Mouse (Mus musculus) forebrain, embryonic 14.5 days (tissue): ENCODE measurements around the gene Adcy1. TPM values are rescaled to one million over a fixed set of nuclear protein-coding genes. Genes with fewer than 3 reads are reported as not detected.

Experiments used
- ATAC-seq: fragments of 200-750 bp; cut with Nextera tagmentation; 2 replicates; pipeline ENCODE4 v1.8.0; 2017; ENCODE audit warnings: mild to moderate bottlenecking, moderate library complexity
- DNase-seq: peaks from one replicate; pipeline ENCODE4 v3.0.0-alpha.2; 2015; ENCODE audit warnings: low spot score
- H3K27ac ChIP-seq: fragments of 300-500 bp; sonication (generic); 2 replicates; pipeline ENCODE4 v1.5.1; 2014; ENCODE audit warnings: low read depth, mild to moderate bottlenecking, control low read depth, low read length, moderate library complexity
- H3K27me3 ChIP-seq: fragments of 300-500 bp; sonication (generic); replicated peaks from 2 replicates; pipeline ENCODE4 v1.6.1; 2014; ENCODE audit warnings: low read length, control low read depth, mixed read lengths; ENCODE audit not compliant: control insufficient read depth, insufficient read depth
- H3K36me3 ChIP-seq: fragments of 300-500 bp; sonication (generic); 2 replicates; pipeline ENCODE4 v1.6.1; 2014; ENCODE audit warnings: low read length, control low read depth; ENCODE audit not compliant: control insufficient read depth, insufficient read depth
- H3K4me1 ChIP-seq: fragments of 300-500 bp; sonication (generic); 2 replicates; pipeline ENCODE4 v1.6.1; 2014; ENCODE audit warnings: antibody characterized with exemption, low read length, control low read depth; ENCODE audit not compliant: control insufficient read depth, insufficient read depth
- H3K4me2 ChIP-seq: fragments of 300-500 bp; sonication (generic); 2 replicates; pipeline ENCODE4 v1.6.1; 2014; ENCODE audit warnings: mild to moderate bottlenecking, control low read depth, low read length
- H3K4me3 ChIP-seq: fragments of 300-500 bp; sonication (generic); 2 replicates; pipeline ENCODE4 v1.5.1; 2014; ENCODE audit warnings: low read depth, low read length, control low read depth
- H3K9ac ChIP-seq: fragments of 300-500 bp; sonication (generic); 2 replicates; pipeline ENCODE4 v1.6.1; 2014; ENCODE audit warnings: mild to moderate bottlenecking, low read length, control low read depth, moderate library complexity
- H3K9me3 ChIP-seq: fragments of 300-500 bp; sonication (generic); replicated peaks from 2 replicates; pipeline ENCODE4 v1.6.1; 2016; ENCODE audit warnings: low read length, control low read depth, mixed read lengths; ENCODE audit not compliant: control insufficient read depth
- WGBS: fragments of 180-500 bp; shearing (Covaris S2); extraction: QIAGEN DNeasy Blood & Tissue Kit; methylation state at CpG from one replicate; pipeline ENCODE4 v1.1.7; 2014; 5-methylcytosine and 5-hydroxymethylcytosine counted together
- polyA plus RNA-seq: library from polyadenylated mRNA; unstranded; fragments of >200 nt; fragmentation: Nextera tagmentation; extraction: Ambion mirVana; gene quantifications from 2 replicates; pipeline ENCODE4 v1.2.1, GENCODE M21; 2014

Gene Adcy1
- polyA plus RNA-seq, 1 experiment from 2014 or later: 5.0 TPM

- no peaks in the 10 kb centered on the region for H3K9me3 ChIP-seq
- no peak overlapping the region for H3K4me2 ChIP-seq
- H3K27me3 ChIP-seq: no peaks in the 10 kb centered on the region
- DNase-seq (peak; percentile 12), ATAC-seq (no peak)
- H3K4me3 ChIP-seq: no peak overlapping the region
- no peaks in the 10 kb centered on the region for H3K4me1 ChIP-seq
- no peak overlapping the region for H3K9ac ChIP-seq
- no peak overlapping the region for H3K27ac ChIP-seq
- WGBS: 28% methylated on average over 4 of the region's 4 CpGs
- H3K36me3 ChIP-seq: no peaks in the 10 kb centered on the region
Observed at GRCm38 (mm10) chr11:7164416-7164815, 101.1 kb downstream of the Adcy1 start.

GRCm38 (mm10) chr11:7169645-7170044 lies 106.4 kb downstream of the Adcy1 start:
- DNase-seq: no peak
- H3K27me3 ChIP-seq: no peaks in the 10 kb centered on the region
- no peak overlapping the region for H3K9ac ChIP-seq
- ATAC-seq: no peak
- no peak overlapping the region for H3K4me2 ChIP-seq
- no peak overlapping the region for H3K27ac ChIP-seq
- no peak overlapping the region for H3K4me3 ChIP-seq
- H3K9me3 ChIP-seq: no peaks in the 10 kb centered on the region
- WGBS: 100% methylated on average over 1 of the region's 1 CpGs
- H3K36me3 ChIP-seq: no peaks in the 10 kb centered on the region
- H3K4me1 ChIP-seq: no peaks in the 10 kb centered on the region

- Histone ChIP-seq H3K27ac (no peak overlapping the region), H3K9me3 (no peaks in the 10 kb centered on the region), H3K27me3 (no peaks in the 10 kb centered on the region), H3K4me2 (no peak overlapping the region), H3K36me3 (no peaks in the 10 kb centered on the region), H3K4me3 (no peak overlapping the region), H3K9ac (no peak overlapping the region), H3K4me1 (no peaks in the 10 kb centered on the region)
- DNase-seq (no peak), ATAC-seq (no peak)
- 83% methylated on average over 6 of the region's 6 CpGs for WGBS
Observed at GRCm38 (mm10) chr11:7173664-7174063, 110.4 kb downstream of the Adcy1 start.

- 82% methylated on average over 4 of the region's 4 CpGs for WGBS
Observed at GRCm38 (mm10) chr11:7178724-7179123, 115.4 kb downstream of the Adcy1 start.

GRCm38 (mm10) chr11:7179276-7179675 lies 116.0 kb downstream of the Adcy1 start:
- 87% methylated on average over 2 of the region's 2 CpGs for WGBS

More at GRCm38 (mm10) chr11:7178724-7179123, 115.4 kb downstream of the Adcy1 start:
- no peak overlapping the region for H3K27ac ChIP-seq
- ATAC-seq: no peak
- no peaks in the 10 kb centered on the region for H3K9me3 ChIP-seq
- peaks cover 5% of the 10 kb centered on the region; the same call in 1 of the 2 replicates for H3K4me1 ChIP-seq
- H3K4me2 ChIP-seq: no peak overlapping the region
- H3K36me3 ChIP-seq: no peaks in the 10 kb centered on the region
- H3K4me3 ChIP-seq: no peak overlapping the region
- DNase-seq: no peak
- no peak overlapping the region for H3K9ac ChIP-seq
- H3K27me3 ChIP-seq: no peaks in the 10 kb centered on the region

GRCm38 (mm10) chr11:7182409-7183042 lies 119.2 kb downstream of the Adcy1 start:
- 5% methylated on average over 8 of the region's 8 CpGs for WGBS
- ATAC-seq (peak; percentile 75), DNase-seq (peak; percentile 55)
- H3K9me3 ChIP-seq: no peaks in the 10 kb centered on the region
- H3K4me3 ChIP-seq: no peak overlapping the region
- H3K27me3 ChIP-seq: no peaks in the 10 kb centered on the region
- peaks cover 5% of the 10 kb centered on the region; the same call in 1 of the 2 replicates for H3K4me1 ChIP-seq
- H3K27ac ChIP-seq: no peak overlapping the region
- H3K36me3 ChIP-seq: no peaks in the 10 kb centered on the region
- H3K4me2 ChIP-seq: no peak overlapping the region
- H3K9ac ChIP-seq: no peak overlapping the region

More at GRCm38 (mm10) chr11:7179276-7179675, 116.0 kb downstream of the Adcy1 start:
- no peak overlapping the region for H3K4me2 ChIP-seq
- no peak for DNase-seq
- no peaks in the 10 kb centered on the region for H3K9me3 ChIP-seq
- no peak overlapping the region for H3K4me3 ChIP-seq
- no peak overlapping the region for H3K9ac ChIP-seq
- no peaks in the 10 kb centered on the region for H3K27me3 ChIP-seq
- peaks cover 5% of the 10 kb centered on the region; the same call in 1 of the 2 replicates for H3K4me1 ChIP-seq
- ATAC-seq: no peak
- no peaks in the 10 kb centered on the region for H3K36me3 ChIP-seq
- H3K27ac ChIP-seq: no peak overlapping the region

- ATAC-seq (no peak), DNase-seq (no peak)
- WGBS: 59% methylated on average over 1 of the region's 1 CpGs
Observed at GRCm38 (mm10) chr11:7184420-7184819, 121.1 kb downstream of the Adcy1 start.

GRCm38 (mm10) chr11:7187472-7187871 lies 124.2 kb downstream of the Adcy1 start:
- Histone ChIP-seq H3K9ac (no peak overlapping the region), H3K4me2 (no peak overlapping the region), H3K27me3 (no peaks in the 10 kb centered on the region), H3K27ac (no peak overlapping the region), H3K9me3 (no peaks in the 10 kb centered on the region), H3K4me1 (peaks cover 5% of the 10 kb centered on the region; the same call in 1 of the 2 replicates), H3K4me3 (no peak overlapping the region), H3K36me3 (no peaks in the 10 kb centered on the region)
- WGBS: 69% methylated on average over 8 of the region's 8 CpGs
- ATAC-seq: no peak
- no peak for DNase-seq

More at GRCm38 (mm10) chr11:7184420-7184819, 121.1 kb downstream of the Adcy1 start:
- Histone ChIP-seq H3K36me3 (no peaks in the 10 kb centered on the region), H3K4me3 (no peak overlapping the region), H3K27me3 (no peaks in the 10 kb centered on the region), H3K4me2 (no peak overlapping the region), H3K9ac (no peak overlapping the region), H3K4me1 (peaks cover 5% of the 10 kb centered on the region; the same call in 1 of the 2 replicates), H3K27ac (no peak overlapping the region), H3K9me3 (no peaks in the 10 kb centered on the region)

GRCm38 (mm10) chr11:7188469-7188868 lies 125.2 kb downstream of the Adcy1 start, which contains the start of gene Gm11985:
Gene Gm11985, minus strand, starts transcription at chr11:7188569.
- Histone ChIP-seq H3K27me3 (no peaks in the 10 kb centered on the region), H3K4me2 (no peak within 1 kb of the TSS), H3K36me3 (no peaks in the 10 kb centered on the region), H3K4me1 (no peaks in the 10 kb centered on the region), H3K9me3 (no peaks in the 10 kb centered on the region), H3K4me3 (no peak within 1 kb of the TSS), H3K9ac (no peak within 1 kb of the TSS), H3K27ac (no peak within 1 kb of the TSS)
- ATAC-seq (no peak), DNase-seq (no peak)
- 91% methylated on average over 13 of the region's 13 CpGs for WGBS
